Mouse (Mus musculus): Measurements from ENCODE around the gene Dnajb8. TPM values are rescaled to one million over a fixed set of nuclear protein-coding genes. Genes with fewer than 3 reads are reported as not detected.

Gene Dnajb8
- total RNA-seq, 1 experiment from 2014 or later = 1.4 TPM

GRCm38 (mm10) chr6:88198070-88198940 lies 23.8 kb upstream of the Dnajb8 start:
- ATAC-seq (replicated peaks; ENCODE audit: insufficient number of reproducible peaks, low FRiP score, low TSS enrichment, poor library complexity, severe bottlenecking) = no peak

- ATAC-seq (replicated peaks; ENCODE audit: insufficient number of reproducible peaks, low FRiP score, low TSS enrichment, poor library complexity, severe bottlenecking) = no peak
These were observed 22.9 kb upstream of the Dnajb8 start for GRCm38 (mm10) chr6:88199001-88199717.

- no peak for ATAC-seq (replicated peaks; ENCODE audit: insufficient number of reproducible peaks, low FRiP score, low TSS enrichment, poor library complexity, severe bottlenecking)
These were observed 22.1 kb upstream of the Dnajb8 start for GRCm38 (mm10) chr6:88199718-88200692.

GRCm38 (mm10) chr6:88200693-88201609 lies 21.1 kb upstream of the Dnajb8 start:
- no peak for ATAC-seq (replicated peaks; ENCODE audit: insufficient number of reproducible peaks, low FRiP score, low TSS enrichment, poor library complexity, severe bottlenecking)

GRCm38 (mm10) chr6:88201926-88202700 lies 20.0 kb upstream of the Dnajb8 start:
- no peak for ATAC-seq (replicated peaks; ENCODE audit: insufficient number of reproducible peaks, low FRiP score, low TSS enrichment, poor library complexity, severe bottlenecking)

GRCm38 (mm10) chr6:88202921-88203690 lies 19.0 kb upstream of the Dnajb8 start:
- ATAC-seq (replicated peaks; ENCODE audit: insufficient number of reproducible peaks, low FRiP score, low TSS enrichment, poor library complexity, severe bottlenecking) = no peak

GRCm38 (mm10) chr6:88203791-88204405 lies 18.2 kb upstream of the Dnajb8 start:
- no peak for ATAC-seq (replicated peaks; ENCODE audit: insufficient number of reproducible peaks, low FRiP score, low TSS enrichment, poor library complexity, severe bottlenecking)

GRCm38 (mm10) chr6:88204531-88205385 lies 17.3 kb upstream of the Dnajb8 start:
- ATAC-seq (replicated peaks; ENCODE audit: insufficient number of reproducible peaks, low FRiP score, low TSS enrichment, poor library complexity, severe bottlenecking) = no peak

GRCm38 (mm10) chr6:88205386-88205700 lies 16.7 kb upstream of the Dnajb8 start:
- no peak for ATAC-seq (replicated peaks; ENCODE audit: insufficient number of reproducible peaks, low FRiP score, low TSS enrichment, poor library complexity, severe bottlenecking)

- no peak for ATAC-seq (replicated peaks; ENCODE audit: insufficient number of reproducible peaks, low FRiP score, low TSS enrichment, poor library complexity, severe bottlenecking)
These were observed 16.1 kb upstream of the Dnajb8 start for GRCm38 (mm10) chr6:88205937-88206336.

GRCm38 (mm10) chr6:88206566-88206965 lies 15.5 kb upstream of the Dnajb8 start:
- no peak for ATAC-seq (replicated peaks; ENCODE audit: insufficient number of reproducible peaks, low FRiP score, low TSS enrichment, poor library complexity, severe bottlenecking)

- ATAC-seq (replicated peaks; ENCODE audit: insufficient number of reproducible peaks, low FRiP score, low TSS enrichment, poor library complexity, severe bottlenecking) = no peak
These were observed 14.6 kb upstream of the Dnajb8 start for GRCm38 (mm10) chr6:88207403-88208033.

- ATAC-seq (replicated peaks; ENCODE audit: insufficient number of reproducible peaks, low FRiP score, low TSS enrichment, poor library complexity, severe bottlenecking) = no peak
These were observed 13.7 kb upstream of the Dnajb8 start for GRCm38 (mm10) chr6:88208321-88208720.

- no peak for ATAC-seq (replicated peaks; ENCODE audit: insufficient number of reproducible peaks, low FRiP score, low TSS enrichment, poor library complexity, severe bottlenecking)
These were observed 12.6 kb upstream of the Dnajb8 start for GRCm38 (mm10) chr6:88209453-88209852.

GRCm38 (mm10) chr6:88210182-88210581 lies 11.9 kb upstream of the Dnajb8 start:
- ATAC-seq (replicated peaks; ENCODE audit: insufficient number of reproducible peaks, low FRiP score, low TSS enrichment, poor library complexity, severe bottlenecking) = no peak
